Mouse (Mus musculus) CH12.LX (cell line): ENCODE results near the gene Cisd2. TPM values are rescaled to one million over a fixed set of nuclear protein-coding genes. Genes with fewer than 3 reads are reported as not detected.

Experiments used
- DNase-seq: peaks from one replicate; pipeline ENCODE4 v3.0.0-alpha.2; 2013; ENCODE audit errors: extremely low read depth
- H3K27ac ChIP-seq: 2 replicates; pipeline ENCODE4 v1.5.1; 2012; ENCODE audit warnings: low read depth, mild to moderate bottlenecking, control low read depth, moderate library complexity; ENCODE audit not compliant: insufficient read depth
- H3K27me3 ChIP-seq: replicated peaks from 2 replicates; pipeline ENCODE3; 2012; ENCODE audit warnings: inconsistent platforms
- H3K36me3 ChIP-seq, 2 experiments: replicated peaks in 1 of 2; 2 replicates each; pipeline versions ENCODE3 to v1.6.1; 2012; ENCODE audit warnings: inconsistent platforms in 1 of 2, low read length in 1 of 2, mild to moderate bottlenecking in 1 of 2, mixed read lengths in 1 of 2, moderate library complexity in 1 of 2; ENCODE audit not compliant: control insufficient read depth in 1 of 2, insufficient read depth in 1 of 2
- H3K4me1 ChIP-seq, 2 experiments: 2 replicates each; pipeline ENCODE4 v1.6.1; 2012; ENCODE audit warnings: inconsistent platforms in 1 of 2, moderate library complexity in 1 of 2; ENCODE audit not compliant: insufficient read depth in 2 of 2, control insufficient read depth in 1 of 2
- H3K4me2 ChIP-seq: 2 replicates; pipeline ENCODE4 v1.6.1; 2012; ENCODE audit warnings: low read depth, mild to moderate bottlenecking, control low read depth; ENCODE audit not compliant: poor library complexity, insufficient read depth, severe bottlenecking
- H3K4me3 ChIP-seq, 3 experiments: fragments of 150-350 bp in 1 of 3; sonication (generic) in 1 of 3; replicated peaks in 1 of 3; 2 replicates each; pipeline versions ENCODE3 to v1.5.1; 2011 to 2012; ENCODE audit warnings: low read depth in 2 of 3, low read length in 2 of 3, mild to moderate bottlenecking in 2 of 3, moderate library complexity in 2 of 3, control low read depth in 1 of 3, improper control_type of control experiment in 1 of 3, inconsistent platforms in 1 of 3, mixed read lengths in 1 of 3; ENCODE audit not compliant: poor library complexity in 1 of 3
- H3K79me2 ChIP-seq: replicated peaks from 2 replicates; pipeline ENCODE4 v1.6.1; 2012; ENCODE audit warnings: mild to moderate bottlenecking, moderate library complexity; ENCODE audit not compliant: control insufficient read depth, poor library complexity, insufficient read depth, severe bottlenecking; ENCODE audit errors: extremely low read depth
- H3K9ac ChIP-seq: 2 replicates; pipeline ENCODE4 v1.6.1; 2012; ENCODE audit warnings: low read depth, mild to moderate bottlenecking, control low read depth, moderate library complexity; ENCODE audit not compliant: insufficient read depth
- H3K9me3 ChIP-seq: replicated peaks from 2 replicates; pipeline ENCODE3; 2012; ENCODE audit warnings: low read length, inconsistent platforms, mixed read lengths
- BHLHE40 ChIP-seq: IDR thresholded peaks from 2 replicates; pipeline ENCODE4 v1.6.1; 2011; ENCODE audit warnings: mild to moderate bottlenecking, low read depth, low read length, improper control_type of control experiment
- CHD1 ChIP-seq: IDR thresholded peaks from 2 replicates; pipeline ENCODE4 v1.6.1; 2012; ENCODE audit warnings: low read depth, low read length, improper control_type of control experiment, inconsistent platforms
- CHD2 ChIP-seq: IDR thresholded peaks from 2 replicates; pipeline ENCODE4 v1.6.1; 2011; ENCODE audit warnings: low read length, improper control_type of control experiment
- CTCF ChIP-seq, 2 experiments: IDR thresholded peaks in 1 of 2; conservative IDR thresholded peaks in 1 of 2; 2 replicates each; pipeline ENCODE4 v1.5.1; 2011 to 2012; ENCODE audit warnings: low read depth in 2 of 2, low read length in 2 of 2, improper control_type of control experiment in 1 of 2, inconsistent platforms in 1 of 2, mild to moderate bottlenecking in 1 of 2, moderate library complexity in 1 of 2
- ELF1 ChIP-seq: IDR thresholded peaks from 2 replicates; pipeline ENCODE4 v1.6.1; 2014; ENCODE audit warnings: low read depth, mild to moderate bottlenecking, inconsistent platforms, low read length, improper control_type of control experiment
- GABPA ChIP-seq: IDR thresholded peaks from 2 replicates; pipeline ENCODE4 v1.6.1; 2012; ENCODE audit warnings: low read depth, low read length, improper control_type of control experiment, inconsistent platforms; ENCODE audit not compliant: insufficient replicate concordance
- HCFC1 ChIP-seq: IDR thresholded peaks from 2 replicates; pipeline ENCODE4 v1.6.1; 2012; ENCODE audit warnings: low read depth, mild to moderate bottlenecking, inconsistent platforms, low read length, improper control_type of control experiment
- IRF4 ChIP-seq: IDR thresholded peaks from 2 replicates; pipeline ENCODE4 v1.6.1; 2014; ENCODE audit warnings: low read depth, mild to moderate bottlenecking, inconsistent platforms, low read length, improper control_type of control experiment
- JUN ChIP-seq: IDR thresholded peaks from 2 replicates; pipeline ENCODE4 v1.6.1; 2011; ENCODE audit warnings: low read depth, mild to moderate bottlenecking, low read length, improper control_type of control experiment, moderate library complexity; ENCODE audit not compliant: insufficient read depth
- JUND ChIP-seq: conservative IDR thresholded peaks from 2 replicates; pipeline ENCODE4 v1.6.1; 2011; ENCODE audit warnings: low read depth, low read length, improper control_type of control experiment
- KAT2A ChIP-seq: IDR thresholded peaks from 2 replicates; pipeline ENCODE4 v1.6.1; 2012; ENCODE audit warnings: low read length, improper control_type of control experiment, inconsistent platforms; ENCODE audit not compliant: insufficient replicate concordance
- MAX ChIP-seq: IDR thresholded peaks from 2 replicates; pipeline ENCODE4 v1.6.1; 2011; ENCODE audit warnings: low read length, improper control_type of control experiment
- MAZ ChIP-seq: IDR thresholded peaks from 2 replicates; pipeline ENCODE4 v1.6.1; 2012; ENCODE audit warnings: low read depth, mild to moderate bottlenecking, inconsistent platforms, low read length, improper control_type of control experiment, moderate library complexity
- MEF2A ChIP-seq: IDR thresholded peaks from 2 replicates; pipeline ENCODE4 v1.6.1; 2014; ENCODE audit warnings: low read depth, mild to moderate bottlenecking, inconsistent platforms, low read length, improper control_type of control experiment, borderline replicate concordance
- MYC ChIP-seq: IDR thresholded peaks from 2 replicates; pipeline ENCODE4 v1.6.1; 2011; ENCODE audit warnings: low read depth, mild to moderate bottlenecking, improper control_type of control experiment, low read length
- NELFE ChIP-seq: IDR thresholded peaks from 2 replicates; pipeline ENCODE4 v1.6.1; 2011; ENCODE audit warnings: low read depth, low read length, improper control_type of control experiment
- NRF1 ChIP-seq: IDR thresholded peaks from 2 replicates; pipeline ENCODE4 v1.6.1; 2014; ENCODE audit warnings: low read depth, mild to moderate bottlenecking, inconsistent platforms, low read length, improper control_type of control experiment, moderate library complexity
- PAX5 ChIP-seq: IDR thresholded peaks from 2 replicates; pipeline ENCODE4 v1.6.1; 2012; ENCODE audit warnings: low read length, inconsistent platforms, mixed read lengths
- POLR2A ChIP-seq: IDR thresholded peaks from 2 replicates; pipeline ENCODE4 v1.6.1; 2011; ENCODE audit warnings: low read depth, mild to moderate bottlenecking, improper control_type of control experiment, low read length
- POLR2AphosphoS2 ChIP-seq: IDR thresholded peaks from 2 replicates; pipeline ENCODE4 v1.6.1; 2011; ENCODE audit warnings: low read depth, low read length, improper control_type of control experiment
- SIN3A ChIP-seq: IDR thresholded peaks from 2 replicates; pipeline ENCODE4 v1.6.1; 2012; ENCODE audit warnings: low read length, improper control_type of control experiment, inconsistent platforms
- TBP ChIP-seq: conservative IDR thresholded peaks from 2 replicates; pipeline ENCODE4 v1.6.1; 2011; ENCODE audit warnings: low read depth, low read length, improper control_type of control experiment
- TCF12 ChIP-seq: IDR thresholded peaks from 2 replicates; pipeline ENCODE4 v1.6.1; 2014; ENCODE audit warnings: low read depth, mild to moderate bottlenecking, inconsistent platforms, low read length, improper control_type of control experiment
- UBTF ChIP-seq: IDR thresholded peaks from 2 replicates; pipeline ENCODE4 v1.6.1; 2012; ENCODE audit warnings: low read depth, mild to moderate bottlenecking, inconsistent platforms, low read length, improper control_type of control experiment, moderate library complexity
- USF1 ChIP-seq: IDR thresholded peaks from 2 replicates; pipeline ENCODE4 v1.6.1; 2014; ENCODE audit warnings: low read depth, mild to moderate bottlenecking, inconsistent platforms, low read length, improper control_type of control experiment
- USF2 ChIP-seq: conservative IDR thresholded peaks from 2 replicates; pipeline ENCODE4 v1.6.1; 2011; ENCODE audit warnings: low read depth, low read length, improper control_type of control experiment
- ZC3H11A ChIP-seq: IDR thresholded peaks from 2 replicates; pipeline ENCODE4 v1.6.1; 2012; ENCODE audit warnings: low read depth, mild to moderate bottlenecking, inconsistent platforms, low read length, improper control_type of control experiment
- ZKSCAN1 ChIP-seq: IDR thresholded peaks from 2 replicates; pipeline ENCODE4 v1.6.1; 2012; ENCODE audit warnings: low read depth, inconsistent platforms, low read length, improper control_type of control experiment, borderline replicate concordance
- ZMIZ1 ChIP-seq: IDR thresholded peaks from 2 replicates; pipeline ENCODE4 v1.6.1; 2012; ENCODE audit warnings: low read depth, mild to moderate bottlenecking, inconsistent platforms, low read length, improper control_type of control experiment
- ZNF384 ChIP-seq: IDR thresholded peaks from 2 replicates; pipeline ENCODE4 v1.6.1; 2012; ENCODE audit warnings: low read depth, low read length, improper control_type of control experiment, inconsistent platforms
- dilution Hi-C: fragments of 300-500 bp; cut with MboI; formaldehyde crosslinking; loops from 2 replicates; pipeline ENCODE4 v1.14.3; 2020; ENCODE audit warnings: low sequenced_read_pairs; ENCODE audit not compliant: extremely low pct_unique_long_range_greater_than_20kb, extremely low pct_ligation_motif_present
- in situ Hi-C: fragments of 300-500 bp; cut with MboI; formaldehyde crosslinking; loops from 3 replicates; pipeline ENCODE4 v1.14.3; 2019; ENCODE audit warnings: low sequenced_read_pairs, low pct_ligation_motif_present, low pct_unique_long_range_greater_than_20kb, mixed read lengths
- polyA plus RNA-seq: library from polyadenylated mRNA; unstranded; fragments of >175 nt; gene quantifications from 2 replicates; pipeline ENCODE4 v1.2.1, GENCODE M21; 2012; ENCODE audit warnings: low read depth; ENCODE audit not compliant: insufficient read length
- total RNA-seq, 2 experiments: library from RNA; depleted of rRNA; stranded (reverse); fragments of 300-350 nt in 1 of 2; fragments of >200 nt in 1 of 2; gene quantifications; 2 replicates each; pipeline ENCODE4 v1.2.3; 2012 to 2014

Cisd2 gene
- total and polyA plus RNA-seq, 3 experiments: 36.4 to 62.0 (median 58.2) TPM

DNA sequence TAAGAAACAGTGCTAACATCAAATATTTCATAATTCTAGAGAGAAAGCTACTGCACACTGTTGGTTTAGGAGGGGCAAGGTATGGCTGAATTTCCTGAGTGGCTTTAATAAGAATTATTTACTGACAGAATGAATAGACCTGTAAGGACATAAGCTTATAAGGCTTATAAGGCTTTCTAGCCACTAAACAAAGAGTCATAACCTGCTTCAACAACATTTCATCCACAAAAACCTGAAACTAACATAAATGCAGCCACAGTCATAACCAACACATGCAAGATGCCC, 2.5 kb downstream of the Cisd2 start:
- H3K4me1 ChIP-seq: peaks cover 3 to 64% of the 10 kb centered on the region in 2 experiments; a peak in 3 of 4 replicates
- peaks cover 6 to 24% of the 10 kb centered on the region in 2 experiments for H3K36me3 ChIP-seq
- H3K4me3 ChIP-seq: peak overlapping the region; percentile 31 to 62 (median 57)
- H3K79me2 ChIP-seq: peaks cover 64% of the 10 kb centered on the region
- peak overlapping the region; percentile 89 for H3K27ac ChIP-seq
- no peaks in the 10 kb centered on the region for H3K9me3 ChIP-seq
- dilution Hi-C loops: no loop called here
- H3K4me2 ChIP-seq: peak overlapping the region; percentile 99
- peak overlapping the region; percentile 72 for H3K9ac ChIP-seq
- H3K27me3 ChIP-seq: no peaks in the 10 kb centered on the region
- DNase-seq: no peak
- in situ Hi-C loops: no loop called here
- TF ChIP-seq JUND (no peak), JUN (no peak), CHD2 (peak; percentile 14; the same call in 1 of the 2 replicates), ZKSCAN1 (no peak), MAX (no peak), USF1 (no peak), CHD1 (peak; percentile 95), CTCF (conservative IDR thresholded peaks at IDR 0.05 in 1 of 2, IDR thresholded peaks at IDR 0.05 in 1 of 2; ENCODE audit: low read depth in 2 of 2, low read length in 2 of 2) (no peak), POLR2A (no peak), NELFE (no peak), MEF2A (no peak), SIN3A (0 out of 2 replicates have a peak, but pooled peaks have one; percentile 17), TBP (0 out of 2 replicates have a peak, but pooled peaks have one; percentile 14), MAZ (no peak)

DNA sequence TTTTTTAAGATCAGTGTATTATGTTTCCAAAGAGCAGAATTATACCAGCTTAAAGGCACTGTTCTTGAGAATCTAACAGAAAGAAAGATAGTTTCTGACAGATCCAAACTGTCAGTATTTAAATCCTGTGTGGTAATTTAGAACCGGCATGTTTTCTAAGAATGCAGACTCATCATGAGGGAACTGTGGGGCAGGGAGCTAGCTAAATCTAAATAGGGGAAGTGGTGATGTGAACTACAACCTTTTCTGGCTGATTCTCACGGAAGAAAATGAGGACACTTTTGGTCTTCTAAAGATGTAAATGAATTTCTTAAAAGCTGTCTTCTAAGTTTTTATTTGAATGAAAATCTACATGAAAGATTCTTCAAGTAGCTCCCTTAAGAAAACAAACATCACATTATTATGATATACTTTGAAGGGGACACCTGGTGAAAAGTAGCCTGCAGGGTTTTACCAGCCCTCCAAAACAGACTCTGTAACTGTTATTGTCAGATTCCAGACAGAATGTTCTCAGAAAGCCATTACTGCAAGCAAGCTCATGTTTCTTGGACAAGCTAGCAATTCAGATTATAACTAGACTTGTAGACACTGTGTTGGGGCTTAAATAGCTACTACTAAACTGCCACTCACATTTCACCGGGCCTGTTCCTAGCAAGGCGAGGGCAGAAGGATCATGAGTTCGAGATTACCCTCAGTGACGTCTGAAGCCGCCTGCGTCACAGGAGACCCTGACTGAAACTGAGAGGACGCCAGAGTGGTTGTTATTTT, 3.0 kb downstream of the Cisd2 start:
- no peaks in the 10 kb centered on the region for H3K9me3 ChIP-seq
- peak overlapping the region; percentile 99 for H3K4me2 ChIP-seq
- in situ Hi-C loops (no loop called here), dilution Hi-C loops (no loop called here)
- H3K4me3 ChIP-seq: peak overlapping the region; percentile 31 to 62 (median 57)
- H3K9ac ChIP-seq: peak overlapping the region; percentile 72
- no peaks in the 10 kb centered on the region for H3K27me3 ChIP-seq
- H3K27ac ChIP-seq: peak overlapping the region; percentile 89
- DNase-seq: peak; percentile 89
- peaks cover 8 to 26% of the 10 kb centered on the region in 2 experiments for H3K36me3 ChIP-seq
- peaks cover 63% of the 10 kb centered on the region for H3K79me2 ChIP-seq
- H3K4me1 ChIP-seq: peaks cover 3 to 58% of the 10 kb centered on the region in 2 experiments; a peak in 3 of 4 replicates
- TF ChIP-seq KAT2A (no peak), ZNF384 (no peak; the same call in 1 of the 2 replicates), ZC3H11A (no peak), JUND (no peak; the same call in 1 of the 2 replicates), POLR2AphosphoS2 (0 out of 2 replicates have a peak, but pooled peaks have one; percentile 27), MEF2A (peak; percentile 37; the same call in 1 of the 2 replicates), IRF4 (peak; percentile 61), MYC (0 out of 2 replicates have a peak, but pooled peaks have one; percentile 54), BHLHE40 (no peak), ZKSCAN1 (no peak), MAX (no peak), NRF1 (no peak), HCFC1 (no peak), MAZ (no peak; the same call in 1 of the 2 replicates), SIN3A (peak; percentile 65; the same call in 1 of the 2 replicates), JUN (no peak; the same call in 1 of the 2 replicates), PAX5 (no peak), ZMIZ1 (no peak), ELF1 (peak; percentile 42), GABPA (no peak), POLR2A (peak; percentile 37; the same call in 1 of the 2 replicates), USF2 (no peak), TBP (no peak; the same call in 1 of the 2 replicates), TCF12 (no peak; the same call in 1 of the 2 replicates), UBTF (no peak)
